Mouse (Mus musculus): ENCODE measurements around the gene Litaf. TPM values are rescaled to one million over a fixed set of nuclear protein-coding genes. Genes with fewer than 3 reads are reported as not detected.

The Litaf gene
- polyA plus RNA-seq, 1 experiment from 2014 or later: 66.2 TPM

GRCm38 (mm10) chr16:10933372-10933771 is 132.6 kb downstream of the Litaf start:
- Histone ChIP-seq H3K9ac (no peak overlapping the region), H3K27ac (replicated peaks) (no peak overlapping the region), H3K4me3 (no peak overlapping the region), H3K4me2 (no peak overlapping the region), H3K36me3 (no peaks in the 10 kb centered on the region), H3K4me1 (0 out of 2 replicates have a peak, but pooled peaks cover 3% of the 10 kb centered on the region), H3K9me3 (peaks cover 14% of the 10 kb centered on the region), H3K27me3 (replicated peaks) (no peaks in the 10 kb centered on the region)
- ATAC-seq (ENCODE audit: extremely low read depth, insufficient number of reproducible peaks, low FRiP score, low TSS enrichment): no peak
- WGBS: 66% methylated on average over 3 of the region's 3 CpGs

GRCm38 (mm10) chr16:10927026-10927425 is 138.9 kb downstream of the Litaf start:
- Histone ChIP-seq H3K27me3 (replicated peaks) (no peaks in the 10 kb centered on the region), H3K4me3 (no peak overlapping the region), H3K36me3 (no peaks in the 10 kb centered on the region), H3K27ac (replicated peaks) (no peak overlapping the region), H3K4me1 (peaks cover 6% of the 10 kb centered on the region; the same call in 1 of the 2 replicates), H3K9me3 (peaks cover 14% of the 10 kb centered on the region), H3K9ac (no peak overlapping the region), H3K4me2 (no peak overlapping the region)
- WGBS: 93% methylated on average over 1 of the region's 1 CpGs
- no peak for ATAC-seq (ENCODE audit: extremely low read depth, insufficient number of reproducible peaks, low FRiP score, low TSS enrichment)

GRCm38 (mm10) chr16:10925591-10926180 is 140.3 kb downstream of the Litaf start:
- Histone ChIP-seq H3K9ac (no peak overlapping the region), H3K4me1 (peaks cover 7% of the 10 kb centered on the region), H3K4me3 (no peak overlapping the region), H3K27me3 (replicated peaks) (no peaks in the 10 kb centered on the region), H3K9me3 (peaks cover 9% of the 10 kb centered on the region), H3K27ac (replicated peaks) (no peak overlapping the region), H3K36me3 (no peaks in the 10 kb centered on the region), H3K4me2 (no peak overlapping the region)
- ATAC-seq (ENCODE audit: extremely low read depth, insufficient number of reproducible peaks, low FRiP score, low TSS enrichment): no peak
- 32% methylated on average over 7 of the region's 7 CpGs for WGBS

GRCm38 (mm10) chr16:10923561-10923960 is 142.4 kb downstream of the Litaf start:
- Histone ChIP-seq H3K9me3 (no peaks in the 10 kb centered on the region), H3K9ac (no peak overlapping the region), H3K4me1 (peaks cover 19% of the 10 kb centered on the region), H3K4me3 (no peak overlapping the region), H3K36me3 (no peaks in the 10 kb centered on the region), H3K27ac (replicated peaks) (no peak overlapping the region), H3K27me3 (replicated peaks) (no peaks in the 10 kb centered on the region), H3K4me2 (no peak overlapping the region)
- 68% methylated on average over 5 of the region's 5 CpGs for WGBS
- no peak for ATAC-seq (ENCODE audit: extremely low read depth, insufficient number of reproducible peaks, low FRiP score, low TSS enrichment)

GRCm38 (mm10) chr16:10919856-10920255 is 146.1 kb downstream of the Litaf start:
- Histone ChIP-seq H3K27ac (replicated peaks) (peak overlapping the region; percentile 48), H3K9ac (no peak overlapping the region), H3K27me3 (replicated peaks) (no peaks in the 10 kb centered on the region), H3K9me3 (no peaks in the 10 kb centered on the region), H3K36me3 (no peaks in the 10 kb centered on the region), H3K4me3 (no peak overlapping the region), H3K4me2 (no peak overlapping the region), H3K4me1 (peaks cover 15% of the 10 kb centered on the region)
- ATAC-seq (ENCODE audit: extremely low read depth, insufficient number of reproducible peaks, low FRiP score, low TSS enrichment): peak; percentile 69; the same call in 1 of the 2 replicates

GRCm38 (mm10) chr16:10916271-10916670 is 149.7 kb downstream of the Litaf start:
- Histone ChIP-seq H3K4me1 (peaks cover 15% of the 10 kb centered on the region), H3K4me2 (no peak overlapping the region), H3K9me3 (no peaks in the 10 kb centered on the region), H3K4me3 (no peak overlapping the region), H3K9ac (no peak overlapping the region), H3K36me3 (no peaks in the 10 kb centered on the region), H3K27ac (replicated peaks) (no peak overlapping the region), H3K27me3 (replicated peaks) (no peaks in the 10 kb centered on the region)
- no peak for ATAC-seq (ENCODE audit: extremely low read depth, insufficient number of reproducible peaks, low FRiP score, low TSS enrichment)
- 85% methylated on average over 3 of the region's 3 CpGs for WGBS

GRCm38 (mm10) chr16:10915066-10915465 is 150.9 kb downstream of the Litaf start:
- 95% methylated on average over 4 of the region's 4 CpGs for whole genome bisulfite sequencing

GRCm38 (mm10) chr16:10911061-10911460 is 154.9 kb downstream of the Litaf start:
- Histone ChIP-seq H3K27ac (replicated peaks) (no peak overlapping the region), H3K4me1 (peaks cover 9% of the 10 kb centered on the region), H3K9me3 (no peaks in the 10 kb centered on the region), H3K4me3 (no peak overlapping the region), H3K9ac (no peak overlapping the region), H3K36me3 (no peaks in the 10 kb centered on the region), H3K27me3 (replicated peaks) (no peaks in the 10 kb centered on the region), H3K4me2 (no peak overlapping the region)
- 75% methylated on average over 2 of the region's 2 CpGs for WGBS
- ATAC-seq (ENCODE audit: extremely low read depth, insufficient number of reproducible peaks, low FRiP score, low TSS enrichment): no peak

More at GRCm38 (mm10) chr16:10915066-10915465, 150.9 kb downstream of the Litaf start:
- no peak overlapping the region for H3K27ac ChIP-seq (replicated peaks)
- H3K4me1 ChIP-seq: peaks cover 17% of the 10 kb centered on the region
- H3K27me3 ChIP-seq (replicated peaks): no peaks in the 10 kb centered on the region
- no peaks in the 10 kb centered on the region for H3K9me3 ChIP-seq
- H3K4me3 ChIP-seq: no peak overlapping the region
- H3K4me2 ChIP-seq: no peak overlapping the region
- H3K9ac ChIP-seq: no peak overlapping the region
- H3K36me3 ChIP-seq: no peaks in the 10 kb centered on the region
- ATAC-seq (ENCODE audit: extremely low read depth, insufficient number of reproducible peaks, low FRiP score, low TSS enrichment): no peak

GRCm38 (mm10) chr16:10910541-10910940 is 155.4 kb downstream of the Litaf start:
- no peaks in the 10 kb centered on the region for H3K9me3 ChIP-seq
- H3K36me3 ChIP-seq: no peaks in the 10 kb centered on the region
- H3K4me3 ChIP-seq: no peak overlapping the region
- H3K27me3 ChIP-seq (replicated peaks): no peaks in the 10 kb centered on the region
- no peak overlapping the region for H3K27ac ChIP-seq (replicated peaks)
- 44% methylated on average over 7 of the region's 7 CpGs for WGBS
- ATAC-seq (ENCODE audit: extremely low read depth, insufficient number of reproducible peaks, low FRiP score, low TSS enrichment): no peak
- H3K4me2 ChIP-seq: no peak overlapping the region
- no peak overlapping the region for H3K9ac ChIP-seq
- H3K4me1 ChIP-seq: peaks cover 14% of the 10 kb centered on the region

Small RNA genes within 50 kb of the gene (microRNA-seq; reads per million reads assigned to microRNA genes)
- gene Gm26268: not detected

Other genes with a start within 250 kb of the Litaf start
- gene Rmi2, start 231.1 kb downstream of the Litaf start, polyA plus RNA-seq (2015; fragmentation: Nextera tagmentation; extraction: Ambion mirVana): 2.8 and 3.9 TPM in 2 replicates
- 40.1 and 40.3 TPM in 2 replicates for gene Snn, start 5.2 kb downstream of the Litaf start, polyA plus RNA-seq (2015; fragmentation: Nextera tagmentation; extraction: Ambion mirVana)
- gene Txndc11, start 68.5 kb upstream of the Litaf start, polyA plus RNA-seq (2015; fragmentation: Nextera tagmentation; extraction: Ambion mirVana): 25.9 and 27.0 TPM in 2 replicates
- 57.2 and 60.4 TPM in 2 replicates for gene Zc3h7a, start 110.2 kb upstream of the Litaf start, polyA plus RNA-seq (2015; fragmentation: Nextera tagmentation; extraction: Ambion mirVana)
- gene Rsl1d1, start 137.2 kb upstream of the Litaf start, polyA plus RNA-seq (2015; fragmentation: Nextera tagmentation; extraction: Ambion mirVana): 121 and 127 TPM in 2 replicates
- 47.8 and 48.4 TPM in 2 replicates for gene Gspt1, start 188.2 kb upstream of the Litaf start, polyA plus RNA-seq (2015; fragmentation: Nextera tagmentation; extraction: Ambion mirVana)
- gene Tnfrsf17, start 247.7 kb upstream of the Litaf start, polyA plus RNA-seq (2015; fragmentation: Nextera tagmentation; extraction: Ambion mirVana): not detected in 2 replicates

Data from heart, embryonic 13.5 days (tissue).